Mouse (Mus musculus): ENCODE measurements around the gene Arhgap21. TPM values are rescaled to one million over a fixed set of nuclear protein-coding genes. Genes with fewer than 3 reads are reported as not detected.

The Arhgap21 gene
- polyA plus RNA-seq (2015; fragmentation: Nextera tagmentation; extraction: Ambion mirVana) = 11.8 and 13.7 TPM in 2 replicates

GRCm38 (mm10) chr2:20968441-20969200 is at the start of gene Arhgap21:
Gene Arhgap21, minus strand, starts transcription at chr2:20968881.
- H3K27me3 ChIP-seq = no peaks in the 10 kb centered on the region
- peak within 1 kb of the TSS; percentile 97 for H3K27ac ChIP-seq
- ATAC-seq (ENCODE audit: borderline replicate concordance, extremely low read depth, low FRiP score, low TSS enrichment) = peak; percentile 77
- peaks cover 30% of the 10 kb centered on the region for H3K4me1 ChIP-seq
- no peaks in the 10 kb centered on the region for H3K9me3 ChIP-seq
- H3K4me3 ChIP-seq = peak within 1 kb of the TSS; percentile 88
- peak within 1 kb of the TSS; percentile 98 for H3K9ac ChIP-seq
- WGBS = under 1% methylated on average over 51 of the region's 102 CpGs
- peak within 1 kb of the TSS; percentile 77 for H3K4me2 ChIP-seq
- H3K36me3 ChIP-seq = no peaks in the 10 kb centered on the region

DNA sequence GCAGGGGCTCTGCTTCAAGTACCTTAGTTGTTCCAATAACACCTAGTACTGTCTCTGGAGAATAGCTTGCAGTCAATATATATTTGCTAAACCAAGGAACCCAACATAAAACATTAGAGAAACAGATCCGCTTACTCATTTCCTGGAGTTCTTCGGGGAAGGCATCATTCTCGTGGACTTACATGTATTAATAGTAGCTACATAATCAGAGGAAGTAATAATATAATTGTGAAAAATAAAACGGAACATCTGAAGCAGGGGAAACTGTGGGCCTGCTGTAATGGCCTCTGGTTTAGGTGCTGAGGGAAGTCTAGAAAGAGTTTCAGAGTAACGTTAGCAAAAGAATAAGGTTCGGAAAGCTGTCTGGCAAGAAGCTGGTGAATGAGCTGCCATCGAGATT is 47.9 kb upstream of the Arhgap21 start:
- Histone ChIP-seq H3K27me3 (no peaks in the 10 kb centered on the region), H3K9ac (no peak overlapping the region), H3K27ac (peak overlapping the region; percentile 41), H3K4me3 (no peak overlapping the region), H3K4me2 (no peak overlapping the region), H3K9me3 (no peaks in the 10 kb centered on the region), H3K4me1 (no peaks in the 10 kb centered on the region), H3K36me3 (no peaks in the 10 kb centered on the region)
- WGBS = 62% methylated on average over 7 of the region's 7 CpGs
- ATAC-seq (ENCODE audit: borderline replicate concordance, extremely low read depth, low FRiP score, low TSS enrichment) = no peak

- no peaks in the 10 kb centered on the region for H3K36me3 ChIP-seq
- WGBS = 73% methylated on average over 11 of the region's 11 CpGs
- no peak overlapping the region for H3K4me3 ChIP-seq
- H3K27me3 ChIP-seq = no peaks in the 10 kb centered on the region
- H3K27ac ChIP-seq = no peak overlapping the region
- H3K9ac ChIP-seq = no peak overlapping the region
- ATAC-seq (ENCODE audit: borderline replicate concordance, extremely low read depth, low FRiP score, low TSS enrichment) = no peak
- H3K4me1 ChIP-seq = peaks cover 10% of the 10 kb centered on the region; the same call in 1 of the 2 replicates
- H3K9me3 ChIP-seq = no peaks in the 10 kb centered on the region
- H3K4me2 ChIP-seq = no peak overlapping the region
These were observed 42.2 kb upstream of the Arhgap21 start for GRCm38 (mm10) chr2:21010806-21011397.

DNA sequence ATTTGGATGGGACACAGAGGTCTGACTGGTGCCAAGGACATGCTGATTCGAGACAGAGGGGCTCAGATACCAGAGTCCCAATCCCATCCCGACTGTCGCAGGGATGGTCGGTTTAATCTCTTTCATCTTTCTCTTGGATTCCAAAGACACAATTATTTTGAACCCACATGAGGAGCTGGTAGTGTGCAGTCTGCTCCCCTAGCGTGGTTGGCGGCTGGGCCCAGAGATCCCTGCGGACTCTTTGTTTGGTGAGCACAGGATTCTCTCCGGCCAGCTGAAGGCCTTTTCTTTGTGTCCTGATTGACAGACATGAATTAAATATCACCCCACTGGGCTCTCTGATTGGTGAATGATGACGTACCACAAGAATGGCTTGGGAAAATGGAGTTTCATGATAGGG is 41.5 kb upstream of the Arhgap21 start:
- H3K4me3 ChIP-seq = no peak overlapping the region
- H3K27ac ChIP-seq = no peak overlapping the region
- no peaks in the 10 kb centered on the region for H3K9me3 ChIP-seq
- ATAC-seq (ENCODE audit: borderline replicate concordance, extremely low read depth, low FRiP score, low TSS enrichment) = no peak
- H3K4me2 ChIP-seq = no peak overlapping the region
- no peaks in the 10 kb centered on the region for H3K27me3 ChIP-seq
- peaks cover 10% of the 10 kb centered on the region; the same call in 1 of the 2 replicates for H3K4me1 ChIP-seq
- no peak overlapping the region for H3K9ac ChIP-seq
- WGBS = 57% methylated on average over 9 of the region's 9 CpGs
- no peaks in the 10 kb centered on the region for H3K36me3 ChIP-seq

GRCm38 (mm10) chr2:21009258-21010140 is 40.8 kb upstream of the Arhgap21 start:
- Histone ChIP-seq H3K27me3 (no peaks in the 10 kb centered on the region), H3K9ac (no peak overlapping the region), H3K4me1 (peaks cover 10% of the 10 kb centered on the region; the same call in 1 of the 2 replicates), H3K4me2 (no peak overlapping the region), H3K4me3 (no peak overlapping the region), H3K27ac (no peak overlapping the region), H3K36me3 (no peaks in the 10 kb centered on the region), H3K9me3 (no peaks in the 10 kb centered on the region)
- 25% methylated on average over 16 of the region's 16 CpGs for WGBS
- ATAC-seq (ENCODE audit: borderline replicate concordance, extremely low read depth, low FRiP score, low TSS enrichment) = 0 out of 2 replicates have a peak, but pooled peaks have one; percentile 46

- H3K27ac ChIP-seq = no peak overlapping the region
- H3K9ac ChIP-seq = no peak overlapping the region
- 75% methylated on average over 8 of the region's 8 CpGs for WGBS
- no peaks in the 10 kb centered on the region for H3K4me1 ChIP-seq
- no peaks in the 10 kb centered on the region for H3K27me3 ChIP-seq
- H3K4me3 ChIP-seq = no peak overlapping the region
- no peaks in the 10 kb centered on the region for H3K9me3 ChIP-seq
- H3K36me3 ChIP-seq = no peaks in the 10 kb centered on the region
- no peak for ATAC-seq (ENCODE audit: borderline replicate concordance, extremely low read depth, low FRiP score, low TSS enrichment)
- H3K4me2 ChIP-seq = no peak overlapping the region
These were observed 33.9 kb upstream of the Arhgap21 start for GRCm38 (mm10) chr2:21002538-21002937.

- 55% methylated on average over 5 of the region's 5 CpGs for WGBS
- Histone ChIP-seq H3K9ac (no peak overlapping the region), H3K4me3 (no peak overlapping the region), H3K4me1 (no peaks in the 10 kb centered on the region), H3K36me3 (no peaks in the 10 kb centered on the region), H3K4me2 (no peak overlapping the region), H3K9me3 (no peaks in the 10 kb centered on the region), H3K27ac (no peak overlapping the region), H3K27me3 (no peaks in the 10 kb centered on the region)
- ATAC-seq (ENCODE audit: borderline replicate concordance, extremely low read depth, low FRiP score, low TSS enrichment) = no peak
These were observed 32.5 kb upstream of the Arhgap21 start for GRCm38 (mm10) chr2:21001156-21001555.

DNA sequence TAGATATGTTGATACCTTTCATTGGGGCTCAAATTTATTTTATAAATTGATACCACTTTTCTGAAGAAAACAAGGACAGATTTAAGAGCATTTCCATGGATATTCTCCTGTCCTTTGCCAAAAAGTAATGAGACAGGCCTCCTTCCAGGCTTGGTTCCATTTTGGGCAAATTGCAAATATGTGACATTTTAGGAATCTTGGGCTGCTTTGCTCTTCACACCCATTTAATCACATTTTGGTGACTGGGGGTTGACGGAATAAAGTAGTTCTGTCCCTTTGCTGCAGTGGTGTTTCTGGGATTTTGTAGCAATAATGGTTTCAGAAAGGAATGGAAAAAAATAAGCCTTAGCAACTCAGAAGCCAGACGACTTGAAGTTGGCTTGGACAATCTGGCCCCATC is 26.9 kb upstream of the Arhgap21 start:
- Histone ChIP-seq H3K4me3 (no peak overlapping the region), H3K4me1 (peaks cover 4% of the 10 kb centered on the region; the same call in 1 of the 2 replicates), H3K9ac (no peak overlapping the region), H3K27me3 (no peaks in the 10 kb centered on the region), H3K9me3 (no peaks in the 10 kb centered on the region), H3K36me3 (no peaks in the 10 kb centered on the region), H3K27ac (no peak overlapping the region), H3K4me2 (no peak overlapping the region)
- ATAC-seq (ENCODE audit: borderline replicate concordance, extremely low read depth, low FRiP score, low TSS enrichment) = no peak
- 53% methylated on average over 2 of the region's 2 CpGs for WGBS

DNA sequence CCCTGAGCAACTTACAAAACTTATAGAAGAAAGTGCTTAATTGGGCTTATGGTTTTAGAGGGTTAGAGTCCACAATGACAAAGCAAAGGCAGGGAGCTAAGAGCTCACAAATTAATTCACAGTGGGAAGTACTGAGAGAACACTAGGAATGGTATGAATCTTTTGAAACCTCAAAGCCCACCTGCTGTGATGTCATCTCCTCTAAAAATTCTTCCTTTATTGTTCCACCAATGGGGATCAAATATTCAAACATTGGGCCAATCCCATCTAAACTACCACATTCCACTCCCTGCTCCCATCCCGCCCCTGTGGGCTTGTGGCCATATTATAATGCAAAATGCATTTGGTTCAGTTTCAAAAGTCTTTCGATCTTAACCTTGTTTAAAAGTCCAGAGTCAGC is 22.8 kb upstream of the Arhgap21 start:
- Histone ChIP-seq H3K4me3 (no peak overlapping the region), H3K4me2 (no peak overlapping the region), H3K4me1 (peaks cover 7% of the 10 kb centered on the region; the same call in 1 of the 2 replicates), H3K27me3 (no peaks in the 10 kb centered on the region), H3K9me3 (no peaks in the 10 kb centered on the region), H3K9ac (no peak overlapping the region), H3K36me3 (no peaks in the 10 kb centered on the region), H3K27ac (no peak overlapping the region)
- no peak for ATAC-seq (ENCODE audit: borderline replicate concordance, extremely low read depth, low FRiP score, low TSS enrichment)
- 94% methylated on average over 2 of the region's 2 CpGs for WGBS

- Histone ChIP-seq H3K4me1 (peaks cover 7% of the 10 kb centered on the region; the same call in 1 of the 2 replicates), H3K9me3 (no peaks in the 10 kb centered on the region), H3K4me2 (no peak overlapping the region), H3K9ac (no peak overlapping the region), H3K27ac (no peak overlapping the region), H3K36me3 (no peaks in the 10 kb centered on the region), H3K4me3 (no peak overlapping the region), H3K27me3 (no peaks in the 10 kb centered on the region)
- 36% methylated on average over 2 of the region's 2 CpGs for WGBS
- ATAC-seq (ENCODE audit: borderline replicate concordance, extremely low read depth, low FRiP score, low TSS enrichment) = no peak
These were observed 22.2 kb upstream of the Arhgap21 start for GRCm38 (mm10) chr2:20990907-20991306.

DNA sequence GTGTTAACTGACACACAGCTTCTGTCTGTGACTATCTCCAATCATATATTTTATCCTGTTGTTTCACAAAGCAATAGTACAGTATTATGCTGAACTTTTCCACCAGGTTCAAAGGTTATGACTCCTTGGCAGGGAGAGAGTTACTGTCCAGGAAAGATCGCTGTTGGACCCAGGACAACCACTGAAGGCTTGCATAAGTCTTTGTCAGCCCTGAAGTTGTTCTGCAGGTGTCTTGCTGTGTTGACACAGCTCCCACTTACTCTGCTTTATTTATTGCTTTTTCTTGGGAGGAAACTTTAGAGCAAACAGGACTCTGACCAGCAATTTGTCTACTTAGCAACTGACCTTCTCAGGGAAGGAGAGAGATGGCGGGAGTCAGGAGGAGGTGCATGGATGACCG is 21.4 kb upstream of the Arhgap21 start:
- Histone ChIP-seq H3K36me3 (no peaks in the 10 kb centered on the region), H3K27ac (no peak overlapping the region), H3K9ac (no peak overlapping the region), H3K27me3 (no peaks in the 10 kb centered on the region), H3K9me3 (no peaks in the 10 kb centered on the region), H3K4me1 (peaks cover 7% of the 10 kb centered on the region; the same call in 1 of the 2 replicates), H3K4me2 (no peak overlapping the region), H3K4me3 (no peak overlapping the region)
- 74% methylated on average over 3 of the region's 3 CpGs for WGBS
- no peak for ATAC-seq (ENCODE audit: borderline replicate concordance, extremely low read depth, low FRiP score, low TSS enrichment)

All from lung, embryonic 15.5 days (tissue).